Mouse (Mus musculus): Measurements from ENCODE around the gene Endov.
A peak's percentile ranks its signal among the peaks of the same experiment; 100 is the strongest.

The Endov gene

GRCm38 (mm10) chr11:119545741-119546495 lies 54.8 kb downstream of the Endov start:
- DNase-seq (ENCODE audit: low read depth, low spot score) = no peak

DNA sequence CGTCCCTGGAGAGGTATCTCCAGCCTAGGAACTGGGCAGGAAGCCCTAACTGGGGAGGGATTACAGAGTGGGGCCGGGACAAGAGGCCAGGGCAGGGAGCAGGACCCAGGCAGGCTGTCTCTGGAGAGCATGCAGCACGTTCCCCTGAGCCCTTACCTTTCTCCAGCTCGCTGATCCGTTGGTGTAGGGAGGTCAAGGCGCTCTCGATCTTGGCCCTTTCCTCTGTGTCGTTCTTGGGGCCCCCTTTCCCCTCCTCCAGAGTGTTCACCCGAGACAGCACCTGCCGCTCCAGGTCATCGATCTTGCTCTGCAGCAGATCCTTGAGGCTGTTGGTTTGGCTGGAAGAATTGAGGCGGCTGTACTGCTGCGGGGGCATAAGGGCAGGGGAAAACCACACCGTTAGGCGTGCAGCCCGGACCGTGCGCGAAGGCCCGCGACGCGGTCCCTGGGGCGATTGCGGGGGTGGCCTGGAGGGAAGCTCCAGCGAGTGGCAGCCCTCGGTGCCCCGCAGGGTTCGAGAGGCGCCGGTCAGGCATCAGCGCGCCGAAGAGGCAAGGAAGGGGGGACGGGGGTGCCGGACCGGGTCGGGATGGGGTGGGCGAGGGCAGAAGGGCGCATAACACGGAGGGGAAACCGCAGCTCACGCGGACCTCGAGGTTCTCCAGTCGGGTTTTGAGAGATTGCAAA lies 55.5 kb downstream of the Endov start:
- DNase-seq (ENCODE audit: low read depth, low spot score) = no peak

GRCm38 (mm10) chr11:119547183-119547921 lies 56.2 kb downstream of the Endov start, which contains the start of gene Nptx1:
TSS of gene Nptx1 (minus strand) at chr11:119547753.
- peak; percentile 41 for DNase-seq (ENCODE audit: low read depth, low spot score)

GRCm38 (mm10) chr11:119547951-119548591 lies 56.9 kb downstream of the Endov start:
- no peak for DNase-seq (ENCODE audit: low read depth, low spot score)

DNA sequence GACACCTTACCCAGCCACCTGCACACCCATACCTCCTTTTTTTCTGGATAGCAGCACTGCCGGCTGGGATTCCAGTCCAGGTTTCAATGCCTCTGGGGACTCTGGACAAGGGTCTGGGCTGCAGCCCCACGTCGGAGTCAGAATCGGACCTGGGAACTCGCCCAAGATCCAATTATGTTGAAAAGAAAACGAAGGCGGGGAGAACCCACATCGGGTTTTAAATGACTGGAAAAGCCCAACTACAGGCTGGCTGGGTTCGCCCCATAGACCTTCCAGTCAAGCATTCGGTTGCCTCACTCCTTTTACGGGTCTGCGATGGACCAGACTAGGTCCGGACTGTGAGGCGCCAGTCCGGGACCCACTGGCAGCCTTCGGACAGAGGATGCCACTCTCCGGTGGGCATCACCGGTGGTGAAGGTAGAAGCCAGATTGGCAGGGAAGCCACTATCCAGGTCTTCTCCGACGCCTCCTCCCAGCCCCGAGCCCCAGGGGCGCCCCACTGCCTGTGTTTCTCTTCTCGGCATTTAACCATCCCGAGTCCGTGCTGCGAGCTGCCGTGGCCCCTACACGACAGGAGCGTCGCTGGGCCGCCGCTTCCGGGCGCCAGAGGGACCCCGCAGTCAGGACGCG lies 57.7 kb downstream of the Endov start:
- no peak for DNase-seq (ENCODE audit: low read depth, low spot score)

- no peak for DNase-seq (ENCODE audit: low read depth, low spot score)
These were observed 58.2 kb downstream of the Endov start for GRCm38 (mm10) chr11:119549371-119549811.

GRCm38 (mm10) chr11:119550546-119551335 lies 59.6 kb downstream of the Endov start:
- DNase-seq (ENCODE audit: low read depth, low spot score) = no peak

DNA sequence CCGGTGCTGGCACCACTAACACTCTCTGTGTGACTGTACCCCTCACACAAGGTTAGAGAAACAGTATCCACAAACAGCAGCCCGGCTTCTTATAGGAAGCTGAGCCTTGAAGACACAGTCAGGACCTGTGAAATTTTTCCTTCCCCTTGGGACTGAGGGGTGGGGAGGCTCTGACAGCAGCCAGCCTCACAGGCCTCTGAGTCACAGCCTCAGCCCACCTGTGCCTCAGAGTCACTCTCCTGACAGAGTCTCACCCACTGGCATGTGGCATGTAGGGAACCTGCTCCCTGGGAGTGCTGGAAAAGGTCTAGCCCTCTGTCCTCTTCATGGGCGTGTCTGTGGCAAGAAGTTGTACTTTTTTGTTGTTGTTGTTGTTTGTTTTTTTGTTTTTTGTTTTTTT lies 60.3 kb downstream of the Endov start:
- DNase-seq (ENCODE audit: low read depth, low spot score) = no peak

DNA sequence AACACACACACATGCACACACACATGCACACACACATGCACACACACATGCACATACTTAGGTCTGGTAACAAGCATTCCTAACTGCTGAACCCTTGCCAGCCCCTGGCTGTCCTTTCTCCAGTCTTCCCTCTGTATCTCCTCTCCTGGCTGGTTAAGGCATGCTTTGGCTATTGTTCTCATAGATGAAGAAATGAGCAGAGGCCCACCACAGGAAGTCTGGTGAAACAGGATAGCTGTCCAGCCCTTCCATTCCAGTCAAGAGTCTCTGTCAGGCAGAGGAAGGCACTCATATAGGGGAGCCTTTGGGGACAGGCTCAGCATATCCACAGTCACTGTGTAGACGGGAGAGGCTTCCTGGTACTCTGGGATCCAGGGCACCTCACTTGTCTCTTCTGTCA lies 61.2 kb downstream of the Endov start:
- no peak for DNase-seq (ENCODE audit: low read depth, low spot score)

DNA sequence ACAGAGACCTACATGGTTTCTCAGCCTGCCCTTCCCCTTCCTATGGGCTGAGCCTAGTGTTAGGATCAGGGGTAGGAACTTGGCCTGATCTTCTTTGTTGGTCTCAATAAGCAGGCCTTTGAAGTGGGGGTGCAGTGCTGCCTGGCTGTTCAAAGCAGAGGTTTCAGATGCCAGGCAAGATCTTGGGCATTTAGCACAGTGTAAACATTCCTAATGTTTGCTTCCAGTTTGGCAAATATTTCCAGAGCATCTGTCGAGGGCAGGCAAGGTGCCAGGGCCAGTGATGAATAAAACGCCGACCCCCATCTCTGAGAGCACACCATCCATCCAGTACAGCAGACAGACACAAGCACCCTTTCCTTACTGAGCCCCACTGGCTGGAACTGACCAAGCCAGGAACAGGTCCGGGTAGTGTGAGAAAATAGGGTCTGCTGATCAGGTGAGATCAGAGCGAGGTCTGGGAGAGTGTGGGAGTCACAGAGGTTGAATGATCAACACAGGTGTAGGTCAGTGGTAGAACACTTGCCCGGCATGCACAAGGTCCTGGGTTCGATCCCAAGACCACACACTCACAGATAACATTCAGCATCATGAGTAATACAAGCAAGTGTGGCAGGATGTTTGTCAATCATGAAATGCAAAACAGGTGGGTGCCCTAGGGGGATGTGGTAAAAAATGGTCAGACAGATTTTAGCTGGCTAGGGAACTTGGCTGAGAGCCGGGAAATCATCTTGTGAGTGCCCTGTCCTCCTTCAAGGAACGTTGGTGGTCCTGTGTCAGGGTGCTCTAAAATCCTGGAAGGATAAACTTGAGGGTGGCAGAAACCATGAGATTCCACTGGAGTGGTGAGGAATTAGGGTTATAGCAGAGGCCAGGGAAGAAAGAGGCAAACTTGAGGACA lies 62.0 kb downstream of the Endov start:
- DNase-seq (ENCODE audit: low read depth, low spot score) = no peak

GRCm38 (mm10) chr11:119554706-119555105 lies 63.6 kb downstream of the Endov start:
- DNase-seq (ENCODE audit: low read depth, low spot score) = no peak

- DNase-seq (ENCODE audit: low read depth, low spot score) = no peak
These were observed 64.0 kb downstream of the Endov start for GRCm38 (mm10) chr11:119555170-119555569.

- DNase-seq (ENCODE audit: low read depth, low spot score) = no peak
These were observed 67.1 kb downstream of the Endov start for GRCm38 (mm10) chr11:119557940-119558869.

GRCm38 (mm10) chr11:119558870-119559610 lies 67.9 kb downstream of the Endov start:
- peak; percentile 71 for DNase-seq (ENCODE audit: low read depth, low spot score)
